Mouse (Mus musculus) cerebellum, postnatal 36 days (tissue): ENCODE data around the gene Mark2.
A peak's percentile ranks its signal among the peaks of the same experiment; 100 is the strongest.

Experiments
- DNase-seq, 2 experiments: peaks; one replicate each; pipeline ENCODE4 v3.0.0; 2021 to 2022; ENCODE audit warnings: mixed read lengths in 2 of 2

Mark2 gene

GRCm38 (mm10) chr19:7265478-7266191, 76.0 kb downstream of the Mark2 start:
- peak; percentile 40 to 57 for DNase-seq

- DNase-seq: no peak
These were observed 76.8 kb downstream of the Mark2 start for GRCm38 (mm10) chr19:7264766-7265331.

GRCm38 (mm10) chr19:7264088-7264765, 77.4 kb downstream of the Mark2 start:
- peak; percentile 82 to 85 for DNase-seq

GRCm38 (mm10) chr19:7262592-7262991, 79.1 kb downstream of the Mark2 start:
- DNase-seq: no peak

- no peak for DNase-seq
These were observed 79.7 kb downstream of the Mark2 start for GRCm38 (mm10) chr19:7261964-7262363.

GRCm38 (mm10) chr19:7261476-7261875, 80.2 kb downstream of the Mark2 start:
- DNase-seq: no peak

GRCm38 (mm10) chr19:7257881-7258280, 83.8 kb downstream of the Mark2 start:
- DNase-seq: peak in 1 of 2 experiments; percentile 56

- DNase-seq: no peak
These were observed 95.6 kb downstream of the Mark2 start for GRCm38 (mm10) chr19:7246021-7246420.

- peak; percentile 91 to 96 for DNase-seq
These were observed 100.6 kb downstream of the Mark2 start, which contains the start of gene Naa40 for GRCm38 (mm10) chr19:7240782-7241690. Gene Naa40, minus strand, starts transcription at chr19:7241183.

GRCm38 (mm10) chr19:7240291-7240690, 101.4 kb downstream of the Mark2 start:
- DNase-seq: peak; percentile 22 to 32

- DNase-seq: no peak
These were observed 102.1 kb downstream of the Mark2 start for GRCm38 (mm10) chr19:7239574-7239973.

- DNase-seq: no peak
These were observed 104.9 kb downstream of the Mark2 start for GRCm38 (mm10) chr19:7236742-7237141.

- DNase-seq: no peak
These were observed 105.6 kb downstream of the Mark2 start for GRCm38 (mm10) chr19:7236011-7236410.

- no peak for DNase-seq
These were observed 106.2 kb downstream of the Mark2 start for GRCm38 (mm10) chr19:7235461-7235860.

GRCm38 (mm10) chr19:7234537-7235221, 107.0 kb downstream of the Mark2 start:
- peak; percentile 79 for DNase-seq

GRCm38 (mm10) chr19:7226511-7226914, 115.1 kb downstream of the Mark2 start:
- no peak for DNase-seq
